Mouse (Mus musculus) liver, postnatal 0 days (tissue): ENCODE data around the gene Srrm1.

Source experiments
- CTCF ChIP-seq: sonication (generic); IDR thresholded peaks from 2 replicates; pipeline ENCODE4 v1.5.1; 2016; ENCODE audit warnings: antibody characterized with exemption, low read depth
- EP300 ChIP-seq: IDR thresholded peaks from 2 replicates; pipeline ENCODE4 v1.6.1; 2016; ENCODE audit warnings: antibody characterized with exemption, low read depth, mild to moderate bottlenecking

DNA sequence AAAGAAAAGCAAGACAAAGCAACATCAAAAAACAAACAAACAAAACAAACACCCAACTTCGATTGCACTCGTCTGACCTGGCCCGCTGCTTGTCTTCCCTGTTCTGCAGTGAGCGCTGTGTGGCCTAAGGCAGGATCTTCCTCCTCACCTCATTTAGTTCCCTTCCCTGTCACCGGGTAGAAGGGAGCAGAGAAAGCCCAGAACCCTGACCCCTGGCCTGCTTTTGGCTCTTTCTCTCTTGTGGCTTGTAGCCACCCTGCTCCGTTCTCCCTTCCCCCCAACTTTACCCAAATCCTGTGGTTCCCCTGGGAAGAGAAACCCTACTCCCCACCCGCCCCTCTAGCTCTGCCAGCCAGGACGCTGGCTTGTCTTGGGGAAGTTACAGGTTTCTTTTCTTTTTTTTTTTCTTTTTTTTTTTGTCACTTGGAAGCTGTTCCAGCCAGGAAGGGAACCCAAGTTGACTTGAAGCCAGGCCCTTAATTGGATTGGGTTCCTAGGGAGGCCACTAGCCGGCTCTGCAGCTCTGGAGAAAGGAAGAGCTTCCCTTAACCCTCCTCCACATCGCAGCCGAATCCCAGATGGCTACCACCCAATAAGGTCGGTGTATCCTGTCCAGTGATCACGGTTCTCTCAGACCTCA is 70.3 kb downstream of the Srrm1 start:
- no peak for TF ChIP-seq CTCF
- no peak for TF ChIP-seq EP300
